Mouse (Mus musculus) ovary, adult 2 months (tissue): ENCODE data around the gene Olfr311. TPM values are rescaled to one million over a fixed set of nuclear protein-coding genes. Genes with fewer than 3 reads are reported as not detected.

Experiments used
- polyA plus RNA-seq: library from polyadenylated mRNA; depleted of rRNA; stranded (reverse); fragments of >200 nt; gene quantifications from 2 replicates; pipeline ENCODE4 v1.2.3, GENCODE M21; 2012; rRNA removed

Gene Olfr311
- polyA plus RNA-seq, result not detected in 2 replicates

DNA sequence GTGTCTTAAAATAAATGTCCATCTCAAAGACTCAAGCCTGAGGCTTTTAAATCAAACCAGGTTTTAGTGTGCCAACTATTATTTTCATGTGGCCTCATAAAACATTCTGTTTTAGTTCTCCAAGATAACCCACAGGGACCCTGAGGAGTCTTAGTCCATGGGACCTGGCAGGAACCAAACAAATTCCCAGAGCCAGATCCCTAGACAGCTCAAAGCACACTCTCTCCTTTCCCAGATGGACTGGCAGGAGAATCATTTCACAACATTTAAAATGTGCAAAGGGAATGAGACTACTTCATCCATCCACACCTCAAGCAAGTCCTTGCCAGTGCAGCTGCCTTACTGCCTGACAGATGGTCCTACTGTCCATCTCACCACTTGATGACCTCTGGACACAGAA is at the start of gene Olfr311:
Olfr311 (plus strand) TSS at position 301 of the 400 bp plus-strand sequence.

DNA sequence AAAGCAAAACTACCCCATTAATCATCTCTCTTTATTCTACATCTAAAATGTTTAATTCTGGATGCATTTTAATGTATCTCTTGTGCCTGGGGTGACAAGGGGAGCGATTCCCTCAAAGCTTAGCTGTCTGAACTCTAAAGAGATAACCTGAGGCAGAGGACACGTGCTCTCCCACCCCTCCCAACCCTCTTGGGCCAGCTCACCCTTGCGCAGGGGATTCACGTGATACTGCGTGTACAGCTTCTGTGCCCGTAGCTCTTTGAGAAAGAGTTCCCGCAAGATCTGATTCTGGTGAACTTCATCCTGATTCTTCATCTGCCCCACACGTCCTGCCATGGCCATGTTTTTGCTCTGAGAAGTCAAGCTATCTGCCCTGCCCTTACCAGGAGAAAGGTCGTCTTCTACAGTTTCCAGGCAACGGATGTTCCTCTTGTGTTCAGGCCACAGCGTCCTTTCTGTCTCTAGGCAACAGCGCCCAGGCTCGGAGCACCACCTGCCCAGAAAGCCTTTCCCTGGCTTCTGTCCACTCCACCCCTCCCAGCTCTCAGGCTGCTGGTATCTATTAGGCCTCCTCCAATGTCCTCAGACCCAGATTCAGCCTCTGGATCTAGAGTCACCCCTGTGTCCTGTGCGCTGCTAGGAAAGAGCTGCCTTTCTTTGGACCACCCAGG is 37.4 kb upstream of the Olfr311 start, which contains the start of gene Fam183b:
Fam183b (minus strand) TSS at position 403 of the 671 bp plus-strand sequence.

DNA sequence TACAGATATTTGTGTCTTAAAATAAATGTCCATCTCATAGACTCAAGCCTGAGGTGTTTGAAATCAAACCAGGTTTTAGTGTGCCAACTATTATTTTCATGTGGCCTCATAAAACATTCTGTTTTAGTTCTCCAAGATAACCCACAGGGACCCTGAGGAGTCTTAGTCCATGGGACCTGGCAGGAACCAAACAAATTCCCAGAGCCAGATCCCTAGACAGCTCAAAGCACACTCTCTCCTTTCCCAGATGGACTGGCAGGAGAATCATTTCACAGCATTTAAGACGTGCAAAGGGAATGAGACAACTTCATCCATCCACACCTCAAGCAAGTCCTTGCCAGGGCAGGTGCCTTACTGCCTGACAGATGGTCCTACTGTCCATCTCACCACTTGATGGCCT is 24.4 kb upstream of the Olfr311 start, which contains the start of gene Olfr313:
Olfr313 (plus strand) TSS at position 301 of the 400 bp plus-strand sequence.

DNA sequence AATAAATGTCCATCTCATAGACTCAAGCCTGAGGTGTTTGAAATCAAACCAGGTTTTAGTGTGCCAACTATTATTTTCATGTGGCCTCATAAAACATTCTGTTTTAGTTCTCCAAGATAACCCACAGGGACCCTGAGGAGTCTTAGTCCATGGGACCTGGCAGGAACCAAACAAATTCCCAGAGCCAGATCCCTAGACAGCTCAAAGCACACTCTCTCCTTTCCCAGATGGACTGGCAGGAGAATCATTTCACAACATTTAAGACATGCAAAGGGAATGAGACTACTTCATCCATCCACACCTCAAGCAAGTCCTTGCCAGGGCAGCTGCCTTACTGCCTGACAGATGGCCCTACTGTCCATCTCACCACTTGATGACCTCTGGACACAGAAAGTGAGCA is 10.1 kb upstream of the Olfr311 start, which contains the start of gene Olfr312:
Olfr312 (plus strand) TSS at position 301 of the 400 bp plus-strand sequence.

DNA sequence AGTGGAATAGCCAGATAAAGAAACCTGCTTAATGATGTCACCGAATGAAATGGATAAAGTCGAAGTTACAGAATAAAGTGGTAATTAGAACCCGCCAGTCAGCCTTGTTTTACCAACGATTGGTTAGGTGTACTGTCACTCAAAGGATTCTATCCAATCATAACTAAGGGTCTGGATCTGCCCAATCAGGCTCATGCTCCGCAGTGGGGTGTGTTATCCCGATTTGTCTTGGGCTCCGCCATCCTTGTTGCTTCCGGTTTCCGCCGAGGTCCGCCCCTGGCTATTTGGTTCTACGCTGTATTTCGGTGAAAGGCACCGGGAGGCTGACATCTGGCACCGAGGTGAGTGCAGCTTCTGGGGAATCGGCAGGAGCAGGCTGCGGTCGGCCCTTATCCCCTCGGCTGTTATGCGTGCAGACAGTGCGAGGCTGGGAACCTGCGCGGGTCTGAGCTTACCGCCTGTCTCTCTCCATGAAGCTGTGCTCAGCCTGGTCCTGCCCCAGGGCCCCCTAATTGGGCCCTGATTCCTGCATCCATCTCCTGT is 7.9 kb downstream of the Olfr311 start, which contains the start of gene Gm12258:
Gm12258 (plus strand) TSS at position 240 of the 543 bp plus-strand sequence.

DNA sequence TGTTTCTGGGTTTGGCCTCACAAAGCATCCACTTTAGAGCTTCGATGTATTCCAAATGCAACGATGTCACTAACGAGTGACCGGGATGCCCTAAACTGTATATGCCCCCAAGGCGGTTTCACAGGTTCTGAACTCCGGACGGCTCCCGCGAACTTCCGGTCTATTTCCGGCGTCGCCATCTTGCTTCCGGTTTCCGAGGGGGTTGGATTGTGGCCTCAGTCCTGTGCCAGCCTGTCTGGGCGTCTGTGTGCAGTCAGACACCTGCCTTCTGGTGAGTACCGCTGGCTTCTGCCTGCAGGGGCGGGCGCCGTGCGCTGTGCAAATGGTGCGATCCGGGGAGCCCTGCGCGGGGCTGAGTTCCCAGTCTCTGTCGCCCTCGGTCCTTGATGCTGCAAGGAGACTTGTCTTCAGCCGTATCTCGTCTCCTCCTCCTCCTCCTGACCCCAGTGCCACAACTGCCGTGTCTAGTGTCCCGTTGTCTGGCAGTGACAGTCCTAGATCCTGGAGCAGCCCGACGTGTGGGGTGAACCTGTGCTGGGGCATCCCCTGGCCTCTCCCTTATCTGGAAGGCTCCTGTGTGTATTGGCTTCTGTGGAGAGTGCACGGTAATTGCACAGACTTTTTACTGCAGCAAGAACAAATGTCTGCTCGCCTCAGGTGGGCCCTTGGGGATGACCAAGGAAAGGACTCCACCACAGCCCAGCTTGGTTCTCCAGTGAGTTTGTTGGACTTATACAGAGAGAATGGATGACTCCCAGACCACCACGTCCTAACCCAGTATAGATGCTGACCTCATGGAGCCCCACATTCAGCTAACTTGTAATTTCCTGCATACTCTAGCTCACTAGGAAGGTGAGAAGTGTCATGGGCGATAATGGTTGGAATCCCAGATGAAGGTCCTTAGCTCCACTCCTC is 28.2 kb downstream of the Olfr311 start, which contains the start of gene 2810021J22Rik:
2810021J22Rik (plus strand) TSS at position 178 of the 915 bp plus-strand sequence.

Other genes with a start within 250 kb of the Olfr311 start
- not detected in 2 replicates for gene Olfr324, start 244.1 kb upstream of the Olfr311 start, polyA plus RNA-seq
- 0.28 TPM in 1 of 2 replicates, not detected in the other for gene 2210407C18Rik, start 223.2 kb upstream of the Olfr311 start, polyA plus RNA-seq
- gene Olfr323, start 208.8 kb upstream of the Olfr311 start, polyA plus RNA-seq, result not detected in 2 replicates
- 0.06 TPM in 1 of 2 replicates, not detected in the other for gene Trim58, start 198.8 kb upstream of the Olfr311 start, polyA plus RNA-seq
- gene Olfr322, start 180.5 kb upstream of the Olfr311 start, polyA plus RNA-seq, result not detected in 2 replicates
- gene Olfr320, start 158.2 kb upstream of the Olfr311 start, polyA plus RNA-seq, result not detected in 2 replicates
- gene Olfr319, start 140.1 kb upstream of the Olfr311 start, polyA plus RNA-seq, result not detected in 2 replicates
- gene Olfr318, start 115.2 kb upstream of the Olfr311 start, polyA plus RNA-seq, result not detected in 2 replicates
- not detected in 2 replicates for gene Olfr317, start 100.0 kb upstream of the Olfr311 start, polyA plus RNA-seq
- 0.09 and 0.32 TPM in 2 replicates for gene Olfr316, start 86.5 kb upstream of the Olfr311 start, polyA plus RNA-seq
- gene Olfr315, start 66.1 kb upstream of the Olfr311 start, polyA plus RNA-seq, result 0.18 and 0.20 TPM in 2 replicates
- gene Olfr314, start 56.3 kb upstream of the Olfr311 start, polyA plus RNA-seq, result not detected in 2 replicates
- 11.9 and 17.3 TPM in 2 replicates for gene Fam183b, start 37.3 kb upstream of the Olfr311 start, polyA plus RNA-seq
- gene Olfr313, start 24.3 kb upstream of the Olfr311 start, polyA plus RNA-seq, result not detected in 2 replicates
- gene Olfr312, start 10.0 kb upstream of the Olfr311 start, polyA plus RNA-seq, result not detected in 2 replicates
- 2.0 and 2.7 TPM in 2 replicates for gene Gm12258, start 7.9 kb downstream of the Olfr311 start, polyA plus RNA-seq
- 4.1 and 4.3 TPM in 2 replicates for gene 2810021J22Rik, start 28.0 kb downstream of the Olfr311 start, polyA plus RNA-seq
- 0.62 and 1.0 TPM in 2 replicates for gene Zfp39, start 65.0 kb downstream of the Olfr311 start, polyA plus RNA-seq
- 0.08 TPM in 1 of 2 replicates, not detected in the other for gene Btnl10, start 78.7 kb downstream of the Olfr311 start, polyA plus RNA-seq
- gene Rnf187, start 99.7 kb downstream of the Olfr311 start, polyA plus RNA-seq, result 340 and 524 TPM in 2 replicates
- gene Hist3h2ba, start 109.7 kb downstream of the Olfr311 start, polyA plus RNA-seq, result 3.8 and 4.6 TPM in 2 replicates
- 22.2 and 26.2 TPM in 2 replicates for gene Hist3h2a, start 115.4 kb downstream of the Olfr311 start, polyA plus RNA-seq
- 0.36 and 0.40 TPM in 2 replicates for gene Trim17, start 115.4 kb downstream of the Olfr311 start, polyA plus RNA-seq
- gene Trim11, start 138.8 kb downstream of the Olfr311 start, polyA plus RNA-seq, result 33.3 and 39.5 TPM in 2 replicates